ENCODE assay signal across 8 mouse cellular contexts in genomic region chr2:159053936-159054335, GRCm38 (mm10).
DNase-seq lines count a peak whose midpoint lies in the region; ATAC-seq and TF ChIP-seq lines count a peak whose summit lies in the region.

No protein-coding gene starts in this region.

- no peaks in the 10 kb centered on the region for H3K36me3 ChIP-seq in intestine, embryonic 14.5 days (ENCODE audit: control insufficient read depth, insufficient read depth, low read length)

- H3K9ac ChIP-seq in intestine, embryonic 14.5 days (ENCODE audit: low read length): no peak overlapping the region

- TF ChIP-seq CTCF in cerebellum, adult 2 months (IDR thresholded peaks at IDR 0.05; ENCODE audit: borderline replicate concordance, insufficient read depth, low read depth, low read length): peak; percentile 90
- peak; percentile 78 for TF ChIP-seq CTCF in left cerebral cortex, adult 2 months (IDR thresholded peaks at IDR 0.05)

- 70% methylated on average over 4 of the region's 4 CpGs for WGBS in cerebellum, adult 2 months
- 57% methylated on average over 4 of the region's 4 CpGs for WGBS in intestine, embryonic 14.5 days

- H3K4me3 ChIP-seq in cerebellum, adult 2 months (replicated peaks; ENCODE audit: insufficient read depth, low read depth, low read length): no peak overlapping the region
- H3K4me3 ChIP-seq in intestine, embryonic 14.5 days (ENCODE audit: low read depth, low read length): no peak overlapping the region
- no peak overlapping the region for H3K4me3 ChIP-seq in left cerebral cortex, adult 2 months

- H3K9me3 ChIP-seq in intestine, embryonic 14.5 days (ENCODE audit: control insufficient read depth, low read length): no peaks in the 10 kb centered on the region

- H3K4me1 ChIP-seq in cerebellum, adult 2 months (ENCODE audit: control insufficient read depth, insufficient read depth, low read length): no peaks in the 10 kb centered on the region
- no peaks in the 10 kb centered on the region for H3K4me1 ChIP-seq in intestine, embryonic 14.5 days (replicated peaks; ENCODE audit: control insufficient read depth, insufficient read depth, low read length)

- ATAC-seq in frontal cortex, adult (ENCODE audit: low TSS enrichment): peak; percentile 86
- peak; percentile 65; the same call in 1 of the 2 replicates for ATAC-seq in intestine, embryonic 14.5 days (replicated peaks; ENCODE audit: low FRiP score, low TSS enrichment, low read depth)
- ATAC-seq in megakaryocyte, adult 5-6 weeks (ENCODE audit: poor library complexity, severe bottlenecking): no peak; the same call in 1 of the 2 replicates

- intact Hi-C loops in left cerebral cortex, adult 2 months (cut with DNase I): loop anchor here (2.0 to 5.0 kb wide), 5 partner anchors 111 to 1538 kb away; no protein-coding TSS in a partner anchor

- H3K27me3 ChIP-seq in cerebellum, adult 2 months (ENCODE audit: control insufficient read depth, insufficient read depth, low read length): no peaks in the 10 kb centered on the region; the same call in 1 of the 2 replicates
- H3K27me3 ChIP-seq in intestine, embryonic 14.5 days (replicated peaks; ENCODE audit: control insufficient read depth, insufficient read depth, low read length): 0 out of 2 replicates have a peak, but pooled peaks cover 3% of the 10 kb centered on the region

- no peak overlapping the region for H3K4me2 ChIP-seq in intestine, embryonic 14.5 days (ENCODE audit: low read length)

- peak; percentile 30 for DNase-seq in R1 (ENCODE audit: low read depth, low spot score)
- DNase-seq in cerebellum, adult 2 months: peak; percentile 20 to 57
- peak; percentile 87 for DNase-seq in intestine, embryonic 14.5 days (ENCODE audit: low spot score)
- DNase-seq in left cerebral cortex, adult 2 months (ENCODE audit: extremely low spot score in 1 of 2, low spot score in 2 of 2): peak; percentile 65 to 78
- peak; percentile 71 for DNase-seq in lung, postnatal 36 days
- peak; percentile 8 to 36 for DNase-seq in right cerebral cortex, postnatal 36 days (ENCODE audit: low spot score in 2 of 2)

- no peak overlapping the region for H3K27ac ChIP-seq in cerebellum, adult 2 months (ENCODE audit: insufficient read depth, low read length)
- H3K27ac ChIP-seq in intestine, embryonic 14.5 days (ENCODE audit: low read depth): no peak overlapping the region
- no peak overlapping the region for H3K27ac ChIP-seq in left cerebral cortex, adult 2 months

- TF ChIP-seq POLR2A in cerebellum, adult 2 months (IDR thresholded peaks at IDR 0.05; ENCODE audit: borderline replicate concordance, insufficient read depth, low read length): no peak

Comparison
In these comparisons a context has a peak if more than half of its experiments do, and no peak if none do; other contexts are left out.
1. DNase-seq: peak in every context shown above with its lines; median percentile 87 in intestine, embryonic 14.5 days; 72 in left cerebral cortex, adult 2 months; 71 in lung, postnatal 36 days; 38 in cerebellum, adult 2 months; 30 in R1; 22 in right cerebral cortex, postnatal 36 days.